Mouse (Mus musculus): Measurements from ENCODE around the gene Utrn.

GRCm38 (mm10) chr10:12824386-12824785 lies 44.8 kb downstream of the Utrn start:
- no peak for TF ChIP-seq MAX (IDR thresholded peaks at IDR 0.05; ENCODE audit: low read depth)
- TF ChIP-seq POLR2A (IDR thresholded peaks at IDR 0.05; ENCODE audit: insufficient read length, low read depth) = no peak
- TF ChIP-seq TCF12 (IDR thresholded peaks at IDR 0.05; ENCODE audit: insufficient read depth, poor library complexity, severe bottlenecking) = no peak
- no peak for TF ChIP-seq POLR2AphosphoS2 (IDR thresholded peaks at IDR 0.05; ENCODE audit: insufficient read length, low read depth)
- no peak for TF ChIP-seq USF1 (IDR thresholded peaks at IDR 0.05; ENCODE audit: low read depth)
- TF ChIP-seq TCF3 (IDR thresholded peaks at IDR 0.05; ENCODE audit: insufficient read length, low read depth) = no peak

All from myocyte (in vitro differentiated cells).